Mouse (Mus musculus) stomach, embryonic 14.5 days (tissue): ENCODE measurements around the gene Zdhhc1. TPM values are rescaled to one million over a fixed set of nuclear protein-coding genes. Genes with fewer than 3 reads are reported as not detected.

Experiments used
- ATAC-seq: fragments of 200-750 bp; cut with Nextera tagmentation; 2 replicates; pipeline ENCODE4 v1.8.0; 2017; ENCODE audit warnings: low read depth, moderate TSS enrichment; ENCODE audit not compliant: insufficient number of reproducible peaks, insufficient read depth, low FRiP score
- H3K27ac ChIP-seq: fragments of 300-500 bp; sonication (generic); 2 replicates; pipeline ENCODE4 v1.5.1; 2014; ENCODE audit warnings: mild to moderate bottlenecking, low read length, moderate library complexity, mixed read lengths
- H3K27me3 ChIP-seq: fragments of 300-500 bp; sonication (generic); 2 replicates; pipeline ENCODE4 v1.6.1; 2014; ENCODE audit warnings: low read length, control low read depth, mixed read lengths; ENCODE audit not compliant: control insufficient read depth, insufficient read depth
- H3K36me3 ChIP-seq: fragments of 300-500 bp; sonication (generic); 2 replicates; pipeline ENCODE4 v1.6.1; 2014; ENCODE audit warnings: mild to moderate bottlenecking, control low read depth, low read length, moderate library complexity, mixed read lengths; ENCODE audit not compliant: control insufficient read depth, insufficient read depth
- H3K4me1 ChIP-seq: fragments of 300-500 bp; sonication (generic); 2 replicates; pipeline ENCODE4 v1.6.1; 2014; ENCODE audit warnings: low read length, control low read depth, mixed read lengths; ENCODE audit not compliant: control insufficient read depth, insufficient read depth
- H3K4me2 ChIP-seq: fragments of 300-500 bp; sonication (generic); replicated peaks from 2 replicates; pipeline ENCODE4 v1.6.1; 2014; ENCODE audit warnings: low read depth, low read length, control low read depth
- H3K4me3 ChIP-seq: fragments of 300-500 bp; sonication (generic); 2 replicates; pipeline ENCODE4 v1.5.1; 2014; ENCODE audit warnings: low read depth, low read length, control low read depth
- H3K9ac ChIP-seq: fragments of 300-500 bp; sonication (generic); replicated peaks from 2 replicates; pipeline ENCODE4 v1.6.1; 2014; ENCODE audit warnings: low read depth, mild to moderate bottlenecking, control low read depth, low read length, moderate library complexity, mixed read lengths
- H3K9me3 ChIP-seq: fragments of 300-500 bp; sonication (generic); 2 replicates; pipeline ENCODE4 v1.6.1; 2016; ENCODE audit warnings: low read depth, low read length, control low read depth; ENCODE audit not compliant: control insufficient read depth
- WGBS: fragments of 180-500 bp; shearing (Covaris S2); extraction: QIAGEN DNeasy Blood & Tissue Kit; methylation state at CpG from one replicate; pipeline ENCODE4 v1.1.7; 2014; 5-methylcytosine and 5-hydroxymethylcytosine counted together
- polyA plus RNA-seq: library from polyadenylated mRNA; unstranded; fragments of >200 nt; fragmentation: Nextera tagmentation; extraction: Ambion mirVana; gene quantifications from 2 replicates; pipeline ENCODE4 v1.2.1, GENCODE M21; 2014

Zdhhc1 gene
- polyA plus RNA-seq = 33.9 and 37.2 TPM in 2 replicates

DNA sequence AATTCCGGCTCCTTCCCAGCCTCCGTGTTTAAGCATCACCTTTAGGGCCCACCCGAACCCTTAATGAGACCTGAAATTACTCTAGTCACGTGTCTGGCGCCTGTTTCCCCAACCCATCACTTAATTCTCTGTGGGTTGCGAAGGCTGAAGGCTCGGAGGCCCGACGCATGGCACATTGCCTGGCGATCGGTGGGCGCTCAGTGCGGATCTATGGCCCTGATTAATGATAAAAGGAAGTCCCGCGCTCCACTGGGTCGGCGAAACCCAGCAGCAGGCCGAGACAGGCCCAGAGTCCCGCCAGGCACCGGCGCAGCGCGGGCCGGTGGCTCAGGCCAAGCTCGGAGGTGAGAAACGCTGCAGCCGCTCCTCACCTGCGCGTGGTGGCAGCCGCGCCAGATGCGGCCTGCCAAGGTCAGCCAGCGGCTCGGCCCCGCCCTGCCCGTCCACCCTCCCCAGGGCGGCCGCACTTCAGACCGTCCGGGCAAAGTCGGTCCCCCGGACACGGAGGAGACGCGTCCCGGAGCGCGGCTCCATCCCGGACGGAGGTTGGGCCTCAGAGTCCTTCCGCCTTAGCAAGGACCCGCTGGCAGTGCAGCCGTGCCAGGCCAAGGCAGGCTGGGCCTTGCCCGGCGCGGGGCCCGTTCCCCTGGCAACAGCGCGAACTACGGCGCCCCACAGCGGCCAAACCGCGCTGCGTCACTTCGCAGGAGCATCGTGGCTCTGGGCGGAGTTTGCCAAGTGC, at the start of gene Zdhhc1:
TSS of gene Zdhhc1 (minus strand) at position 464 of the 742 bp plus-strand sequence.
- no peaks in the 10 kb centered on the region for H3K9me3 ChIP-seq
- peak within 1 kb of the TSS; percentile 74 for H3K27ac ChIP-seq
- H3K4me1 ChIP-seq = peaks cover 6% of the 10 kb centered on the region; the same call in 1 of the 2 replicates
- under 1% methylated on average over 68 of the region's 68 CpGs for WGBS
- no peaks in the 10 kb centered on the region for H3K36me3 ChIP-seq
- H3K27me3 ChIP-seq = no peaks in the 10 kb centered on the region
- H3K9ac ChIP-seq = peak within 1 kb of the TSS; percentile 86
- H3K4me2 ChIP-seq = peak within 1 kb of the TSS; percentile 58
- ATAC-seq = peak; percentile 80
- H3K4me3 ChIP-seq = peak within 1 kb of the TSS; percentile 86

DNA sequence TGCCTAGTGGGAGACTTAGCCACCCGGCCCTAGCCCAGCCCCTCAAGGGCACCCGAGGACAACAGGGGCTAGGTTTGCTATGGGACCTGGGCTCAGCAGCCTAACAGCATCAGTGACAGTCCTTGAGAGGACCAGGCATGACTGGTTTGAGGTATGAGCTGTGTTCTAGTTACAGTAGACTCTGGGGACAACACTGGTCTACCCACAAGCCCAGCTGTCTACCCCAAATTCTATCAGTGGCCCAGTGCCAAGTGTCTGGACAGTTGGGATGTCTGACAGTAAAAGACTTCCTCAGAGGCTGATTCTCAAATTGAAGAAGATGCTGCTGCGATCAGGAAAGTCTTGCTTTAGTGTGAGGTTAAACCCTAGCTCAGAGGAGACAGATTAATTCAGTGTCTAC, 48.5 kb upstream of the Zdhhc1 start:
- Histone ChIP-seq H3K27ac (no peak overlapping the region), H3K9ac (no peak overlapping the region), H3K4me1 (peaks cover 15% of the 10 kb centered on the region; the same call in 1 of the 2 replicates), H3K9me3 (no peaks in the 10 kb centered on the region), H3K27me3 (no peaks in the 10 kb centered on the region), H3K4me3 (no peak overlapping the region), H3K36me3 (no peaks in the 10 kb centered on the region), H3K4me2 (no peak overlapping the region)
- 79% methylated on average over 3 of the region's 3 CpGs for WGBS
- no peak for ATAC-seq

- no peak overlapping the region for H3K27ac ChIP-seq
- WGBS = 47% methylated on average over 7 of the region's 7 CpGs
- no peak for ATAC-seq
- no peak overlapping the region for H3K4me3 ChIP-seq
- no peaks in the 10 kb centered on the region for H3K27me3 ChIP-seq
- no peak overlapping the region for H3K4me2 ChIP-seq
- no peaks in the 10 kb centered on the region for H3K36me3 ChIP-seq
- no peaks in the 10 kb centered on the region for H3K9me3 ChIP-seq
- H3K9ac ChIP-seq = no peak overlapping the region
- peaks cover 15% of the 10 kb centered on the region; the same call in 1 of the 2 replicates for H3K4me1 ChIP-seq
Observed at GRCm38 (mm10) chr8:105544544-105545205, 48.0 kb upstream of the Zdhhc1 start.

DNA sequence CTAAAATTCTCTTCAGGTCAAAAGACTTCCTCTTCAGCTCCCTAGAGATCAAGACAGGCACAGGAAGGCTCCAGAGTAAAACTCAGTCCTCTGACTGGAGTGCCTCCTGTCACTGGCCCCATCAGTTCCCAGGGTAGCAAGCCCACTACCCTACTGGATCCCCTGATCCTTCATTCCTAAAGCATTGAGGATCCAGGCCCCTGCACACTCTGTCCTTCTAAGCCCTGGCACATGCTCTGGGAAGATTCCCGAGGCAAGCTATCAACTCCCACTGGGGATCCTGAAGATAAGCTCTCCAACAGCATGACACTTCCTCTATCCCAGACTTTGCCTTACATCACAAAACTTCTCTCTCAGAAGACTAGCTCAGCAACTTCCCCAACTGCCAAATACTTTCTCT, 47.0 kb upstream of the Zdhhc1 start:
- 38% methylated on average over 1 of the region's 1 CpGs for WGBS
- no peak overlapping the region for H3K9ac ChIP-seq
- ATAC-seq = no peak

DNA sequence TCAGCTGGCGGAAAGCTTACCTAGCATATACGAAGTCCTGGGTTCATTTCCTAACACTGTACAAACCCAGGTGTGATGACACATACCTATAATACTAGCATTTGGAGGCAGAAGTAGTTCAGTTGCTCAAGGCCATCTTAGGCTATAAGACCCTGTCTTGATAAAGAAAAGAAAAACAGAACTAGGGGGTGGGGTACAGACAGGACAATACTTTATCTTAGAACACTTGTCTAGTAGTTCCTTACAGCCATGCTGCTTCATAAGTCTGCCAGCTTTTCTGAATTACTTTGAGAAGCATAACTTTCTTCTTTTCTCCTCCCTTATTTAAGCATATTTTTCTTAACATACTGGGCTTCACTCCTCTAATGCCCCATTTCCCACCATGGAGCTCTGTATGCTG, 46.1 kb upstream of the Zdhhc1 start:
- Histone ChIP-seq H3K9ac (no peak overlapping the region), H3K36me3 (peaks cover 7% of the 10 kb centered on the region; the same call in 1 of the 2 replicates), H3K4me1 (peaks cover 15% of the 10 kb centered on the region; the same call in 1 of the 2 replicates), H3K27ac (no peak overlapping the region), H3K4me2 (no peak overlapping the region), H3K27me3 (no peaks in the 10 kb centered on the region), H3K4me3 (no peak overlapping the region), H3K9me3 (no peaks in the 10 kb centered on the region)
- 93% methylated on average over 2 of the region's 2 CpGs for WGBS
- ATAC-seq = no peak

More for the DNA sequence above, 47.0 kb upstream of the Zdhhc1 start:
- Histone ChIP-seq H3K36me3 (peaks cover 2% of the 10 kb centered on the region; the same call in 1 of the 2 replicates), H3K4me3 (no peak overlapping the region), H3K4me1 (peaks cover 15% of the 10 kb centered on the region; the same call in 1 of the 2 replicates), H3K4me2 (no peak overlapping the region), H3K27ac (no peak overlapping the region), H3K27me3 (no peaks in the 10 kb centered on the region), H3K9me3 (no peaks in the 10 kb centered on the region)

DNA sequence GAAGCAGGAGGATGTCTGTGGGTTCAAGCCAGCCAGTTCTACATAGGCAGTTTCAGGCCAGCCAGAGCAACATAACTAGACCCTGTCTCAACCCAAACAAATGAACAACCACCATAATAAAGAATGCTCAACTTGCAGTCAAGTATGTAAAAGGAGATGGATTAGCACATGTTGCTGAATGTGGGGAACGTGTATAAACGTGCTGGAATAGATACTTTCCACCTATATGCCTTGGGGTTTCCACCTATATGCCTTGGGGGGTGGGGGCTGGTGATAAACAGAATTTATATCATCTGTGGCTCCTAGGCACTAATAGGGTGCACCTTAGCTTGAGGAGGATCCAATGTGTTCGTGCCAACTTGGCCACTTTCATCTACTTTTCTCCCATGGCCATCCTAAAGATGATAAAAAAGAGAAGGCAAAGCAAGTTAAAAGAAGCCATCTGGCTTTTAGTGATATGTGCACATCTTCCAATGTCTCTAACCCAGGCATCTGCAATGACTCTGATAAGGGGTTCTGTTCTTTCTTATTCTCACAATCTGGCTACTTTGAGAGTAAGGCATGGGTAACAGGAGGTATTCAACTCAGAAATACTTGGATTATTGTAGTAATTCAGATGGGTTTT, 45.4 kb upstream of the Zdhhc1 start:
- H3K9ac ChIP-seq = no peak overlapping the region
- peaks cover 14% of the 10 kb centered on the region; the same call in 1 of the 2 replicates for H3K4me1 ChIP-seq
- H3K27me3 ChIP-seq = no peaks in the 10 kb centered on the region
- no peak for ATAC-seq
- no peak overlapping the region for H3K4me2 ChIP-seq
- WGBS = 80% methylated on average over 3 of the region's 3 CpGs
- no peak overlapping the region for H3K27ac ChIP-seq
- no peaks in the 10 kb centered on the region for H3K9me3 ChIP-seq
- H3K4me3 ChIP-seq = no peak overlapping the region
- peaks cover 14% of the 10 kb centered on the region; the same call in 1 of the 2 replicates for H3K36me3 ChIP-seq

DNA sequence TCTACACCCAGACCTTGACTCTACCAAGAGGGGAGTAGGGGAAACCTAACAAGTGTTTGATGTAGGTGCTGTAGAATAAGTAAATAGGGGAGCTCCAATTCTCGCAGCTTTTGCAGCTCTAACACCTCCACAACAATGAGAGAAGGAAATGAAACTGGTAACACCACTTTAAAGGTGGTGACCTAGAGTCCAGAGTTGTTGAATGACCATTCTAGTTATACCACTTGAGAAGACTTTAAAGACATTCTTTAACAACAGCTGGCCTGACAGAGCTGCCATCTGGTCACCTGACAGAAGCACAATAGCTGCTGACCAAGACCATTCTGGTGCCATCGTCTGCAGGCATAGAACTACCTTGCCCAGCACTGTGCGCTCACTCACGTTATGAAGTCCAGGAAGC, 42.2 kb upstream of the Zdhhc1 start:
- H3K4me3 ChIP-seq = no peak overlapping the region
- H3K27me3 ChIP-seq = no peaks in the 10 kb centered on the region
- peaks cover 5% of the 10 kb centered on the region; the same call in 1 of the 2 replicates for H3K4me1 ChIP-seq
- no peak overlapping the region for H3K9ac ChIP-seq
- H3K27ac ChIP-seq = no peak overlapping the region
- WGBS = 89% methylated on average over 4 of the region's 4 CpGs
- H3K4me2 ChIP-seq = no peak overlapping the region
- peaks cover 23% of the 10 kb centered on the region; the same call in 1 of the 2 replicates for H3K36me3 ChIP-seq
- no peak for ATAC-seq
- no peaks in the 10 kb centered on the region for H3K9me3 ChIP-seq

- no peak overlapping the region for H3K9ac ChIP-seq
- H3K36me3 ChIP-seq = peaks cover 23% of the 10 kb centered on the region; the same call in 1 of the 2 replicates
- peaks cover 13% of the 10 kb centered on the region for H3K4me1 ChIP-seq
- H3K9me3 ChIP-seq = no peaks in the 10 kb centered on the region
- H3K27ac ChIP-seq = no peak overlapping the region
- no peaks in the 10 kb centered on the region for H3K27me3 ChIP-seq
- 88% methylated on average over 6 of the region's 6 CpGs for WGBS
- ATAC-seq = no peak
- no peak overlapping the region for H3K4me2 ChIP-seq
- H3K4me3 ChIP-seq = no peak overlapping the region
Observed at GRCm38 (mm10) chr8:105537011-105537677, 40.4 kb upstream of the Zdhhc1 start.
